Mouse (Mus musculus): ENCODE measurements around the gene Camk1d. TPM values are rescaled to one million over a fixed set of nuclear protein-coding genes. Genes with fewer than 3 reads are reported as not detected.
"Not testable (repeated sequence)": the region's sequence is repeated elsewhere in the genome, so short reads cannot be mapped to it uniquely, and the experiment has no call there.

Gene Camk1d
- polyA plus RNA-seq, 1 experiment from 2014 or later, result 6.7 TPM

- Histone ChIP-seq H3K4me2 (replicated peaks) (no peak overlapping the region), H3K4me1 (replicated peaks; ENCODE audit: control insufficient read depth, insufficient read depth, low read length) (peaks cover 4% of the 10 kb centered on the region; the same call in 1 of the 2 replicates), H3K27me3 (ENCODE audit: control insufficient read depth, insufficient read depth, low read length) (no peaks in the 10 kb centered on the region), H3K4me3 (replicated peaks; ENCODE audit: low read length) (no peak overlapping the region), H3K9ac (no peak overlapping the region), H3K27ac (no peak overlapping the region), H3K36me3 (replicated peaks; ENCODE audit: control insufficient read depth, insufficient read depth) (no peaks in the 10 kb centered on the region), H3K9me3 (ENCODE audit: control insufficient read depth, low read length) (no peaks in the 10 kb centered on the region)
- WGBS, result 85% methylated on average over 3 of the region's 3 CpGs
- DNase-seq (ENCODE audit: low spot score) (no peak), ATAC-seq (ENCODE audit: low FRiP score) (no peak)
Measured at GRCm38 (mm10) chr2:5614896-5615295, 99.4 kb downstream of the Camk1d start.

- Histone ChIP-seq H3K4me3 (replicated peaks; ENCODE audit: low read length) (no peak overlapping the region), H3K9ac (no peak overlapping the region), H3K9me3 (ENCODE audit: control insufficient read depth, low read length) (no peaks in the 10 kb centered on the region), H3K4me1 (replicated peaks; ENCODE audit: control insufficient read depth, insufficient read depth, low read length) (peaks cover 4% of the 10 kb centered on the region; the same call in 1 of the 2 replicates), H3K27me3 (ENCODE audit: control insufficient read depth, insufficient read depth, low read length) (no peaks in the 10 kb centered on the region), H3K36me3 (replicated peaks; ENCODE audit: control insufficient read depth, insufficient read depth) (no peaks in the 10 kb centered on the region), H3K4me2 (replicated peaks) (no peak overlapping the region), H3K27ac (no peak overlapping the region)
- 26% methylated on average over 2 of the region's 2 CpGs for WGBS
- DNase-seq (ENCODE audit: low spot score) (no peak), ATAC-seq (ENCODE audit: low FRiP score) (peak; percentile 35; the same call in 1 of the 2 replicates)
Measured at GRCm38 (mm10) chr2:5614308-5614705, 100.0 kb downstream of the Camk1d start.

- DNase-seq (ENCODE audit: low spot score), result no peak
- no peak overlapping the region for H3K9ac ChIP-seq
- H3K4me2 ChIP-seq (replicated peaks), result no peak overlapping the region
- WGBS, result 42% methylated on average over 12 of the region's 12 CpGs
- H3K36me3 ChIP-seq (replicated peaks; ENCODE audit: control insufficient read depth, insufficient read depth), result no peaks in the 10 kb centered on the region
- peaks cover 4% of the 10 kb centered on the region; the same call in 1 of the 2 replicates for H3K4me1 ChIP-seq (replicated peaks; ENCODE audit: control insufficient read depth, insufficient read depth, low read length)
- H3K27me3 ChIP-seq (ENCODE audit: control insufficient read depth, insufficient read depth, low read length), result no peaks in the 10 kb centered on the region
- no peak overlapping the region for H3K27ac ChIP-seq
- H3K4me3 ChIP-seq (replicated peaks; ENCODE audit: low read length), result no peak overlapping the region
- H3K9me3 ChIP-seq (ENCODE audit: control insufficient read depth, low read length), result no peaks in the 10 kb centered on the region
- peak; percentile 57 for ATAC-seq (ENCODE audit: low FRiP score)
Measured at GRCm38 (mm10) chr2:5613651-5614307, 100.5 kb downstream of the Camk1d start.

- Histone ChIP-seq H3K4me3 (replicated peaks; ENCODE audit: low read length) (no peak overlapping the region), H3K4me1 (replicated peaks; ENCODE audit: control insufficient read depth, insufficient read depth, low read length) (peaks cover 4% of the 10 kb centered on the region), H3K27ac (no peak overlapping the region), H3K36me3 (replicated peaks; ENCODE audit: control insufficient read depth, insufficient read depth) (no peaks in the 10 kb centered on the region), H3K4me2 (replicated peaks) (no peak overlapping the region), H3K9ac (no peak overlapping the region), H3K27me3 (ENCODE audit: control insufficient read depth, insufficient read depth, low read length) (no peaks in the 10 kb centered on the region), H3K9me3 (ENCODE audit: control insufficient read depth, low read length) (no peaks in the 10 kb centered on the region)
- DNase-seq (ENCODE audit: low spot score) (no peak), ATAC-seq (ENCODE audit: low FRiP score) (no peak)
- 82% methylated on average over 1 of the region's 1 CpGs for WGBS
Measured at GRCm38 (mm10) chr2:5611601-5612000, 102.7 kb downstream of the Camk1d start.

- no peaks in the 10 kb centered on the region for H3K9me3 ChIP-seq (ENCODE audit: control insufficient read depth, low read length)
- 88% methylated on average over 4 of the region's 4 CpGs for WGBS
- no peaks in the 10 kb centered on the region for H3K27me3 ChIP-seq (ENCODE audit: control insufficient read depth, insufficient read depth, low read length)
- DNase-seq (ENCODE audit: low spot score) (no peak), ATAC-seq (ENCODE audit: low FRiP score) (no peak)
- no peak overlapping the region for H3K4me3 ChIP-seq (replicated peaks; ENCODE audit: low read length)
- no peak overlapping the region for H3K4me2 ChIP-seq (replicated peaks)
- H3K36me3 ChIP-seq (replicated peaks; ENCODE audit: control insufficient read depth, insufficient read depth), result no peaks in the 10 kb centered on the region
- H3K27ac ChIP-seq, result no peak overlapping the region
- H3K4me1 ChIP-seq (replicated peaks; ENCODE audit: control insufficient read depth, insufficient read depth, low read length), result peaks cover 4% of the 10 kb centered on the region
- H3K9ac ChIP-seq, result no peak overlapping the region
Measured at GRCm38 (mm10) chr2:5610521-5610920, 103.8 kb downstream of the Camk1d start.

GRCm38 (mm10) chr2:5607920-5608841 lies 106.1 kb downstream of the Camk1d start:
- Histone ChIP-seq H3K4me2 (replicated peaks) (no peak overlapping the region), H3K36me3 (replicated peaks; ENCODE audit: control insufficient read depth, insufficient read depth) (no peaks in the 10 kb centered on the region), H3K9ac (no peak overlapping the region), H3K27ac (no peak overlapping the region), H3K27me3 (ENCODE audit: control insufficient read depth, insufficient read depth, low read length) (no peaks in the 10 kb centered on the region), H3K4me3 (replicated peaks; ENCODE audit: low read length) (no peak overlapping the region), H3K9me3 (ENCODE audit: control insufficient read depth, low read length) (no peaks in the 10 kb centered on the region), H3K4me1 (replicated peaks; ENCODE audit: control insufficient read depth, insufficient read depth, low read length) (peaks cover 1% of the 10 kb centered on the region; the same call in 1 of the 2 replicates)
- peak; percentile 32; the same call in 1 of the 2 replicates for ATAC-seq (ENCODE audit: low FRiP score)
- WGBS, result 65% methylated on average over 11 of the region's 11 CpGs
- no peak for DNase-seq (ENCODE audit: low spot score)

GRCm38 (mm10) chr2:5605849-5606248 lies 108.5 kb downstream of the Camk1d start:
- no peak overlapping the region for H3K4me2 ChIP-seq (replicated peaks)
- no peaks in the 10 kb centered on the region for H3K27me3 ChIP-seq (ENCODE audit: control insufficient read depth, insufficient read depth, low read length)
- no peak for DNase-seq (ENCODE audit: low spot score)
- no peaks in the 10 kb centered on the region for H3K9me3 ChIP-seq (ENCODE audit: control insufficient read depth, low read length)
- H3K4me3 ChIP-seq (replicated peaks; ENCODE audit: low read length), result no peak overlapping the region
- 81% methylated on average over 3 of the region's 3 CpGs for WGBS
- ATAC-seq (ENCODE audit: low FRiP score), result no peak
- H3K36me3 ChIP-seq (replicated peaks; ENCODE audit: control insufficient read depth, insufficient read depth), result no peaks in the 10 kb centered on the region
- H3K27ac ChIP-seq, result no peak overlapping the region
- H3K9ac ChIP-seq, result no peak overlapping the region
- no peaks in the 10 kb centered on the region; the same call in 1 of the 2 replicates for H3K4me1 ChIP-seq (replicated peaks; ENCODE audit: control insufficient read depth, insufficient read depth, low read length)

- Histone ChIP-seq H3K4me2 (replicated peaks) (no peak overlapping the region), H3K9ac (no peak overlapping the region), H3K9me3 (ENCODE audit: control insufficient read depth, low read length) (no peaks in the 10 kb centered on the region), H3K27ac (no peak overlapping the region), H3K4me1 (replicated peaks; ENCODE audit: control insufficient read depth, insufficient read depth, low read length) (no peaks in the 10 kb centered on the region), H3K27me3 (ENCODE audit: control insufficient read depth, insufficient read depth, low read length) (no peaks in the 10 kb centered on the region), H3K4me3 (replicated peaks; ENCODE audit: low read length) (no peak overlapping the region), H3K36me3 (replicated peaks; ENCODE audit: control insufficient read depth, insufficient read depth) (no peaks in the 10 kb centered on the region)
- DNase-seq (ENCODE audit: low spot score), result no peak
- no peak for ATAC-seq (ENCODE audit: low FRiP score)
- 92% methylated on average over 1 of the region's 1 CpGs for WGBS
Measured at GRCm38 (mm10) chr2:5602044-5602443, 112.3 kb downstream of the Camk1d start.

GRCm38 (mm10) chr2:5601243-5601642 lies 113.1 kb downstream of the Camk1d start:
- H3K27ac ChIP-seq; H3K9ac ChIP-seq; H3K9me3 ChIP-seq (ENCODE audit: control insufficient read depth, low read length); ATAC-seq (ENCODE audit: low FRiP score); H3K27me3 ChIP-seq (ENCODE audit: control insufficient read depth, insufficient read depth, low read length); H3K4me3 ChIP-seq (replicated peaks; ENCODE audit: low read length); H3K4me2 ChIP-seq (replicated peaks); H3K4me1 ChIP-seq (replicated peaks; ENCODE audit: control insufficient read depth, insufficient read depth, low read length); H3K36me3 ChIP-seq (replicated peaks; ENCODE audit: control insufficient read depth, insufficient read depth); DNase-seq (ENCODE audit: low spot score): not testable (repeated sequence)
- 3% methylated on average over 2 of the region's 2 CpGs for WGBS
